Mouse (Mus musculus): ENCODE results near the gene Lyg2.

Lyg2 gene

DNA sequence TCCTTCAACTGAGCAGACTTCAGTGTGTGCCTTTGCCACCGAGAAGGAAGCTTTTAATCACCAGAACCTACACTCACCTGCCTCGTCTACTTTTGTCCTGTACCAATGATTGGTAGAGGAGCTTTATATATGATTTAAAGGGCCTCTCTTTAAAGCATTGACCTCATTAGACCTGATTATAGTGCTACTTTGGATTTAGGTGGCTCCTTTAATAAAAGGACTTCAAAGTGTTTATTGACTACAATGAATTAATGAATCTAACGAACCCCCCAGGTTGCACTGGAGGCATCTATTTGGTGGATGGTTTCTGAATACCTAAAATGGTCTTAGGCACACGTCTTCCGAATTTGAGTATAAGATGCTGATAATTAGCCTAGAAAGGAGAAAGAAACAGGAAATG, at the start of gene Lyg2:
Lyg2 (minus strand) TSS at position 101 of the 400 bp plus-strand sequence.
- in situ Hi-C loops (cut with MboI; ENCODE audit: unreplicated experiment in 2 of 2) = no loop called here

- in situ Hi-C loops (cut with MboI; ENCODE audit: unreplicated experiment in 2 of 2) = no loop called here
These were observed 49.3 kb upstream of the Lyg2 start for GRCm38 (mm10) chr1:37965571-37965970.

DNA sequence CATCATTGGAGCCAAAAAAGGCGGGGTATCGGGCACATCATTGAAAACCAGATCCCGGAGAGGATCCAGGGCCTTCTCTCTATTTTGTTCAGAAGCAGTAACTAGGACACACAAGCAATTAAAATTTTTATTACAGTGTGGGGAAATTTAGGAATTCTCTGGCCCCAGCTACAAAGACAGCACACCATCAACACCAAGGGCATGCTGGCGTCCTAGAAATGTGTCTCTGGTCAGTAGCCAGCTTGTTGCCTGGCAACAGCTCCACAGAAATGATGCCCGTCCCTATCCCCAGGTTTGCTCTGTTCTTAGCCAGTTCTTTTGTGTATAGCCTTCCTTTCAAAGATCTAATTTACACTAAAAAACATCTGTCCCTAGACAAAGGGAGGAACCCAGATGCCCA, 43.2 kb upstream of the Lyg2 start:
- in situ Hi-C loops (cut with MboI; ENCODE audit: unreplicated experiment in 2 of 2) = no loop called here

- in situ Hi-C loops (cut with MboI; ENCODE audit: unreplicated experiment in 2 of 2) = no loop called here
These were observed 42.2 kb upstream of the Lyg2 start for GRCm38 (mm10) chr1:37958516-37958915.

- in situ Hi-C loops (cut with MboI; ENCODE audit: unreplicated experiment in 2 of 2) = no loop called here
These were observed 41.4 kb upstream of the Lyg2 start, which contains the start of gene Lyg1 for GRCm38 (mm10) chr1:37957659-37958058. TSS of gene Lyg1 (minus strand) at chr1:37957759.

DNA sequence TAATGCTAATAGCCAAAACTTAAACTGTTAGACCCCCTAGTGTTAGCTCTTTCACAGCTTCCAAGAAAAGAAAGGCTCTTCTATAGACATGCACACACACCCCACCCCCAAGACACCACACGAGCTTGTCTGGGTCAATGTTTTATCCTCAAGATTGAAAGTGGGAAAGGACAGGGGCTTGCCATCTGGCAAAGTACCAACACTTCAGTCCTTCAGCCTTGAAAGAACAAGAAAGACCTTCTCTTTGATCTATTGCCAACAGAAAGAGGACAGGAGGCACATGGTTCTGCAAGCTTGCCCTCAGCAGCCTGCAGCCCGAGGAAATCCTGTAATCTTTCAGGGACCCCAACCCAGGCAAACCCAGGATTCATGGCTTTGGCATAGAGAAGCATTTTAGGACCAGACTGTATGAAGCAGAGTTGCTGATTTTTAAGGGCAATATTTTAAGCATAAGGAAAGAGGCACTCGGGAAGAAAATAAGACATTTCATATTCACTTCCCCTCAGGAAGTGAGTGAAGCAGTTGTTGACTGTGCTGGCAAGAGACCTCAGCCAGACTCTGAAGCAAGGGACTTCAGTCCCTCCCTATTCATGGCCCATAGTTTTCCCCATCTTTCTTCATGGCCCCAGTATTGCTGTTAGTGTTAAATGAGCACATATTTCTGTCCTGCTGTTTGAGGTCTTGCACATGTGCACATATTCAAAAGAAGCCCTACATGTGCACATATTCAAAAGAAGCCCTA, 40.6 kb upstream of the Lyg2 start:
- in situ Hi-C loops (cut with MboI; ENCODE audit: unreplicated experiment in 2 of 2) = no loop called here

DNA sequence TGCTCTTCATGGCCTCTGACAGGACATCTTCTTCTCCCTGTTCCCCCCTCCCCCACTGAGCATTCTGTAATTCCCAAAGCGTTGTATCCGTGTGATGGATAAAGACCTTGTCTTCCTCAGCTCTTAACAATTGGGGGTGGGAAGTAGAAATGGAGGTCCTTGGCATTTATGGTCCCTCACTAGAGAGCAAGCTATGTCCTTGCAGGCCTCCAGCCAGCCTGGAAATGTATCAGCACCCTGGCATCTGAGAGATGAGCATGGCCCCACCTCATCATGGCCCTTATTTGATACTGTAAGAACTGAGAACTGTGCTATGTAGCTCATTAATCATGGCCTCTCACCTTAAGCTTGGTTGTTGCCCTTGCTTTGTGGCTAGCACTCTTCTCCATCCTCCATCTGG, 39.0 kb upstream of the Lyg2 start:
- in situ Hi-C loops (cut with MboI; ENCODE audit: unreplicated experiment in 2 of 2) = no loop called here

- in situ Hi-C loops (cut with MboI; ENCODE audit: unreplicated experiment in 2 of 2) = no loop called here
These were observed 38.5 kb upstream of the Lyg2 start for GRCm38 (mm10) chr1:37954786-37955185.

GRCm38 (mm10) chr1:37948906-37949305, 32.6 kb upstream of the Lyg2 start:
- in situ Hi-C loops (cut with MboI; ENCODE audit: unreplicated experiment in 2 of 2) = no loop called here

DNA sequence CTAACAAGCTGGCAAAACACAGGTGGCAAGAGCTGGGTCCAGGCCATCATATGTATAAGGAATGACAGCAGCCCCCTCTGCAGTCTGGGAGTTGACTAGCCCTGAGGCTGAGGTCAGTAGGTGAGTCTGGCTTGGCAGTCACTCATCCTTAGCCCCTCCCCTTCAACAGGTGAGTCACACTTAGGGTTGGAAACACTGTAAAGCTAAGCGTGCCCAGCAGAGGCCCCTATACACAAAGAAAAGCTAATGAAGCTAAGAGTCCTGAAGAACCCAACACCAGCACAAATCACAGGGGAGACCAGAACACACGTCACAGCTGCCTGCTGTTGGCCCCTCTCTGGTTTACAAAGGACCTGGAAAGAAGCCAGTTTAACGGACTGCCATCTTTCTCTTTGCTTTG, 15.5 kb upstream of the Lyg2 start:
- in situ Hi-C loops (cut with MboI; ENCODE audit: unreplicated experiment in 2 of 2) = no loop called here

GRCm38 (mm10) chr1:37925971-37926370, 9.7 kb upstream of the Lyg2 start:
- in situ Hi-C loops (cut with MboI; ENCODE audit: unreplicated experiment in 2 of 2) = no loop called here

GRCm38 (mm10) chr1:37922536-37922935, 6.2 kb upstream of the Lyg2 start:
- in situ Hi-C loops (cut with MboI; ENCODE audit: unreplicated experiment in 2 of 2) = no loop called here

- in situ Hi-C loops (cut with MboI; ENCODE audit: unreplicated experiment in 2 of 2) = no loop called here
These were observed 1.8 kb upstream of the Lyg2 start for GRCm38 (mm10) chr1:37918096-37918495.

- in situ Hi-C loops (cut with MboI; ENCODE audit: unreplicated experiment in 2 of 2) = no loop called here
These were observed 1.4 kb upstream of the Lyg2 start for GRCm38 (mm10) chr1:37917666-37918065.

- in situ Hi-C loops (cut with MboI; ENCODE audit: unreplicated experiment in 2 of 2) = no loop called here
These were observed 3.5 kb downstream of the Lyg2 start for GRCm38 (mm10) chr1:37912751-37913150.

DNA sequence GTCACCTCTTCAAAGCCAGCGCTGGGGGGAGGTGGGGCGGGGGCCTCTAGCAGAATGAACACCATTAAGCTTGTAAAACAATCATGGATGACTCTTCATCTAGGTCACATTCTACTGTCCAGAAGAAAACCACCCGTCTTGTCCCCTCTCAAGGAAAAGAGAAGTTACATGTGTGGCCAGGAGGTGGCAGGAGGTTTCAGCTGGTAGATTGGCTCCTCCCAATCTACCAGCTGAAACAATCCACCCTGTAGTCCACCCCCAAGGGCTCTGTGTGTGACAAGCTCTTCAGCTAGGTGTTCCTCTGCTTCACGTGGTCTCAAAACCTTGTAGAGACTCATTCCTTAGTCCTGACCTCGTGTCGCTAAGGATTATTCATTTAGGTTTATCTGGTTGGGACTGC, 13.1 kb downstream of the Lyg2 start:
- in situ Hi-C loops (cut with MboI; ENCODE audit: unreplicated experiment in 2 of 2) = no loop called here

GRCm38 (mm10) chr1:37900288-37900687, 16.0 kb downstream of the Lyg2 start:
- in situ Hi-C loops (cut with MboI; ENCODE audit: unreplicated experiment in 2 of 2) = no loop called here

DNA sequence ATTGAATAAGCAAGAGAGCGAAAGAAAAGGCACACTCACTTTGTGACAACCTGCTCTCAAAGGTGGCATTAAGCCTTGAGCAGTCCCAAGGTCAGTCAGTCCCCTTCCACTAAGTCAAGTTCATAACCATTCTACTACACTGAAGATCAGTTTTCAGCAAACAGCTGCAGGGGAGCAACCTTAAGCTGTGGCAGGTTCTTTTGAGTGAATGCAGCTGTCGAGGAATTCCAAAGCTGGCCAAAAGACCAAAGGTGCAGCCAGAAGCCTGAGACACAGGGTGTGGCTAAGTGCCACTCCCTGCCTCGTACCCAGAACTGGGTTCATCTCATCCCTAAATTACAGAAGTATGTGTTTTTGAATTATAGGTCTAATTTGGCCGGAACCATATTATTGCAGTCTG, 16.5 kb downstream of the Lyg2 start:
- in situ Hi-C loops (cut with MboI; ENCODE audit: unreplicated experiment in 2 of 2) = loop anchor here (5.0 to 25.0 kb wide), 5 partner anchors 87 to 887 kb away; no protein-coding TSS in a partner anchor

- in situ Hi-C loops (cut with MboI; ENCODE audit: unreplicated experiment in 2 of 2) = loop anchor here (5.0 to 25.0 kb wide), 6 partner anchors 93 to 893 kb away; partner anchors contain the start of genes Eif5b (in 1 of the 2) and Txndc9 (in 1 of the 2)
These were observed 21.7 kb downstream of the Lyg2 start for GRCm38 (mm10) chr1:37894606-37895005.

GRCm38 (mm10) chr1:37891400-37891799, 24.9 kb downstream of the Lyg2 start:
- in situ Hi-C loops (cut with MboI; ENCODE audit: unreplicated experiment in 2 of 2) = loop anchor here (5.0 to 25.0 kb wide), 5 partner anchors 106 to 896 kb away; partner anchors contain the start of genes Eif5b (in 1 of the 2) and Txndc9 (in 1 of the 2)

DNA sequence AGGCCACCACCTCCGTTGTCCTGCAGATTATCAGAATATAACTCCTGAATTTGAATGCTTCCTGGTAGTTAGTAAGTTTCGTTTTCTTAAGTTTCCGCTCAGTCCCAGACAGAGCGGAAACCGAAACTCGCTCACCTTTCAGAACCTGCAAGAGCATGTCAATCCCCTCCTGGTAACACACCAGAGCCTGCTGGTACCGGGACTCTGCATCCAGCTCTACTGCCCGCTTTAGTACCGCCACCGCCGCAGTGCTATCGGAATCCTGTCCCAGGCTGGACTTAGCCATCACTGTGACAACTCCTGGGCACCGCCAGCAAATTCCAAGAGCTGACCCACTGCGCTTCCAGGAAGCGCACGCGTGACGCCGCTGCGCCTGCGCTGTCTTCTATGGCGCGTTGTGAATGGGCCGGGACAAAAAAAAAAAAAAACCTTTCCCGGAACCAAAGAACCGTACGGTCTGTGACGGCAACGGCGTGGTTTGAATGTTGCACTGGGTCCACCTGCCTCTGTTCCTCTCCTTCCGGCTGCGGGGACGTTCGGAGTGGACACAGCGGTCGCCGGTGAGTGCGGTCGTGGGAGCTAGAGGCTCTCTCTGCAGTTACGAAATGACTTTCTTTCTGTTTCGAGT, 26.2 kb downstream of the Lyg2 start, which contains the start of the genes Mitd1 and Mrpl30:
Mitd1 (minus strand) TSS at position 387 of the 628 bp plus-strand sequence.
Mrpl30 (plus strand) TSS at position 453 of the 628 bp plus-strand sequence.
- in situ Hi-C loops (cut with MboI; ENCODE audit: unreplicated experiment in 2 of 2) = loop anchor here (5.0 to 25.0 kb wide), 5 partner anchors 107 to 897 kb away; partner anchors contain the start of genes Eif5b (in 1 of the 2) and Txndc9 (in 1 of the 2)
